Mouse (Mus musculus): Measurements from ENCODE around the gene Brd7. TPM values are rescaled to one million over a fixed set of nuclear protein-coding genes. Genes with fewer than 3 reads are reported as not detected.

Gene Brd7
- total RNA-seq, 2 experiments from 2014 or later, result 57.0 to 58.4 TPM

DNA sequence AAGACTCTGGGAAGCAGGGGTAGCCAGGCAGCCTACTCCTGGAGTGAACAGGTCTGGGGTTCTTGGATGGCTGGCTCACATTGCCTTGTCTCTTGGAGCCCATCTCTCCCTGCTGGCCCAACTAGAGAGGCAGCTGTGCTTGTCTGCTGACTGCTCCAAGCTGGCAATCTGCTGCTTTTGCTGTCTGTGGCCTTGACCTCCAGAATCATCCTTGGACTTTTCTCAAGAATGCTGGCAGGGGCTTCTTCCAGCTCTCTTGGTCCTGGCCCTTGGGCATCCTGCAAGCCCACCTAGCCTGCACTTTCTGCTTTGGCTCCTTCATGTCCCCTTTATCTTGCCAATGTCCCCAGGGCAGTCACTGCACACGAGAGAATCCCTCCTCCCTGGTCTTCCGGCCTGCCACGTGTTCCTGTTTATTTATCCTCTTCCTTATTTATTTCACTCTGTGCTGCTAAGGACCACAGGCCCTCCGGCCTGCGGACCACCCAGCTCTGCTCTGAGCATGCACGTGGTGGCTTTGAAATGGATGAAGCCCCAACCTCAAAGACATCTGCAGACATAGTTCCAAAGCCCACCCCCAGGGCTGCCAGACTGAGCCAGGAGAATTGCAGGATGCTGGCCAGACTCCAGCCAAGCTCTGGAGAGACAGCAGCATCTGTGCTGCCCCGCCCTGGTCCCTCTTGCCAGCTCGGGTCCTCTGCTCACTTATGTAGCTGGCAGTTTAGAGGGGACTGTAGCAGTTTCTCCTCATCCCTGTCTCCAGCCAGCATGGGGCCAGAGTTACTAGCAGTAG, 45.7 kb downstream of the Brd7 start:
- Histone ChIP-seq H3K27ac (no peak overlapping the region), H3K4me3 (no peak overlapping the region)
- DNase-seq (ENCODE audit: low spot score in 2 of 2), result no peak
- TF ChIP-seq CTCF (conservative IDR thresholded peaks at IDR 0.05), result no peak

- DNase-seq (ENCODE audit: low spot score in 2 of 2), result no peak
- Histone ChIP-seq H3K4me3 (no peak overlapping the region), H3K27ac (no peak overlapping the region)
- no peak for TF ChIP-seq CTCF (conservative IDR thresholded peaks at IDR 0.05)
These were observed 46.7 kb downstream of the Brd7 start for GRCm38 (mm10) chr8:88315302-88315701.

- H3K27ac ChIP-seq, result no peak overlapping the region
- no peak for TF ChIP-seq CTCF (conservative IDR thresholded peaks at IDR 0.05)
- no peak overlapping the region for H3K4me3 ChIP-seq
- no peak for DNase-seq (ENCODE audit: low spot score in 2 of 2)
These were observed 48.0 kb downstream of the Brd7 start for GRCm38 (mm10) chr8:88313991-88314390.

GRCm38 (mm10) chr8:88312966-88313365, 49.0 kb downstream of the Brd7 start:
- no peak for DNase-seq (ENCODE audit: low spot score in 2 of 2)
- H3K4me3 ChIP-seq, result no peak overlapping the region
- no peak for TF ChIP-seq CTCF (conservative IDR thresholded peaks at IDR 0.05)
- H3K27ac ChIP-seq, result no peak overlapping the region

GRCm38 (mm10) chr8:88310286-88310685, 51.7 kb downstream of the Brd7 start:
- no peak overlapping the region for H3K27ac ChIP-seq
- no peak for DNase-seq (ENCODE audit: low spot score in 2 of 2)
- no peak for TF ChIP-seq CTCF (conservative IDR thresholded peaks at IDR 0.05)
- no peak overlapping the region for H3K4me3 ChIP-seq

DNA sequence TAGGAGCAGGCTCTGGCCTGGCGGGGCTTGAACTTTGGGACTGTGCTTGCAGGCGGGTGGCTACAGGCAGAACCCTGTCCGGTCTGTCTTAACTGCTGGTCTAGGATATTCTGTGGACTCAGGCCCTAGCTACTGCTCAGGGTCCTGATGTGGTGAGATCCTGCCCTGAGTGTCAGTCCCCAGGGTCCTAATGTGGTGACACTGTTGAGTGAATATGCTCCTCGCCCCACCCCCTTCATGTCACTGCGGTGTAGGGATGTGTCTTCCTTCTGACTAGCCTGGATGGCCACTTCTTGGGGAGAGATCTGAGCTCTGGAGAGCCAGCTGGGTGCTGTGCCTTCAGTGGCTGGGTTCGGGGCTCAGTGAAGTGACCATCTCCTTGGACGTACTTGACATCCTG, 52.1 kb downstream of the Brd7 start:
- Histone ChIP-seq H3K4me3 (no peak overlapping the region), H3K27ac (no peak overlapping the region)
- no peak for DNase-seq (ENCODE audit: low spot score in 2 of 2)
- TF ChIP-seq CTCF (conservative IDR thresholded peaks at IDR 0.05), result no peak

- TF ChIP-seq CTCF (conservative IDR thresholded peaks at IDR 0.05), result no peak
- DNase-seq (ENCODE audit: low spot score in 2 of 2), result no peak
- H3K4me3 ChIP-seq, result no peak overlapping the region
- H3K27ac ChIP-seq, result no peak overlapping the region
These were observed 52.6 kb downstream of the Brd7 start for GRCm38 (mm10) chr8:88309274-88309873.

- Histone ChIP-seq H3K27ac (no peak overlapping the region), H3K4me3 (no peak overlapping the region)
- no peak for TF ChIP-seq CTCF (conservative IDR thresholded peaks at IDR 0.05)
- DNase-seq (ENCODE audit: low spot score in 2 of 2), result no peak
These were observed 54.3 kb downstream of the Brd7 start for GRCm38 (mm10) chr8:88307736-88308135.

DNA sequence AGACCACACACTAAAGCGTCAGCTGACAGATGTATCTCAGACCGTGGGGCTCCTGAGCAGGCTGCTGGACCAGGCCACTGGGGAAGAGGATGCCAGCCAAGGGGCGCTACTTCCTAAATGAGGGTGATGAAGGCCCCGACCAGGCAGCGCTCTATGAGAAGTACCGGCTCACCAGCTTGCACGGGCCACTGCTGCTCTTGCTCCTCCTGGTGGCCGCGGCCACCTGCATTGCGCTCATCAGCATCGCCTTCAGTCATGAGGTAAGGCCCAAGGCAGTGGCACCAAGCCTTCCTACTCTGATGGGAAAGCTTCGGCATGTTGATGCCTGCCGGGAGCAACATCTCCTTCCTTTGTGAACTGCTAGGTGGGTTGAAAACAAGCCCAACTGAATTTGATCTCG, 55.5 kb downstream of the Brd7 start:
- Histone ChIP-seq H3K4me3 (no peak overlapping the region), H3K27ac (no peak overlapping the region)
- peak; percentile 44 for TF ChIP-seq CTCF (conservative IDR thresholded peaks at IDR 0.05)
- no peak for DNase-seq (ENCODE audit: low spot score in 2 of 2)

GRCm38 (mm10) chr8:88305814-88306213, 56.2 kb downstream of the Brd7 start:
- H3K4me3 ChIP-seq, result no peak overlapping the region
- DNase-seq (ENCODE audit: low spot score in 2 of 2), result no peak
- H3K27ac ChIP-seq, result no peak overlapping the region
- no peak for TF ChIP-seq CTCF (conservative IDR thresholded peaks at IDR 0.05)

DNA sequence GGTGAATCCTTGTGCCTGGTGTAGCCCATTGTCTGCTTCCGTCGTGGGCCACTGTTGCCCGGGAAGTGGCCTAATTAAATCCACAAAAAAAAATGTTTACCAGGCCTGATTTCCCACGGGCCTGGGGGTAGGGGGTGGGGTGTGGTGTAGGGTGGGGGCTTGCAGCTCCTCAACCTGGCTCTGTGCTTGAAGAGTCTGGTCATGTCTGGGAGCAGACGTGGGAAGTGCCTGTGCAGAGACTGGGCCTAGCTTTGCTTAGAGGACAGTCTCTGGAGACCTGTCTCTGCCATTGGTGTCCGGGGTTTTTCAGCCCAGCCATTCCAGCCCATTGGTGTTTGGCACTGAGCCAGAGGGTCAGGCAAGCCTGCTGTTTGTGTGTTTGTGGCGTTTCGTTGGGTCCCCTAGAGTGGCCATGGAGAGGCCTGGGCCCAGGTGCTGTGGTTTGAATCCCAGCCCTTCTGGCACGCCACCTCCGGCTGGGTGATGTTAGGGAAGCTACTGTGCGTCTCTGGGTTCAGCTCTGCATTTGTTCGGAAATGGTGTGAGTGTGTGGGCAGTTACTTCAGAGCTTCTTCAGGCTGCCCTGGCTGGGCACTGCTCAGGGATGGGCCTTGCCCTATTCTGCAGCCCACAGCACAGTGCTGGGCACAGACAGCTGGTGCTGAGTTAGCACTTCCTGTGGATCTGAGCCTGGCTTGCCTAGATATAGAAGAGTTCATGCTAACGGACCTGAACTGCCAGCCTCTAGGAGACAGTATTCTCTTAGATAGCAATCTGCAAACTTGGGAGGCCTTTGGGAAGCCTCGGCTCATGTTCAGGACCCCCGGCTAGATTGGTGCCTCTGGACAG, 60.2 kb downstream of the Brd7 start:
- no peak for TF ChIP-seq CTCF (conservative IDR thresholded peaks at IDR 0.05)
- H3K27ac ChIP-seq, result no peak overlapping the region
- DNase-seq (ENCODE audit: low spot score in 2 of 2), result no peak
- H3K4me3 ChIP-seq, result no peak overlapping the region

- DNase-seq (ENCODE audit: low spot score in 2 of 2), result no peak
- H3K4me3 ChIP-seq, result no peak overlapping the region
- no peak for TF ChIP-seq CTCF (conservative IDR thresholded peaks at IDR 0.05)
These were observed 61.9 kb downstream of the Brd7 start for GRCm38 (mm10) chr8:88299907-88300603.

GRCm38 (mm10) chr8:88298733-88299103, 63.3 kb downstream of the Brd7 start:
- no peak for DNase-seq (ENCODE audit: low spot score in 2 of 2)
- no peak overlapping the region for H3K4me3 ChIP-seq
- no peak overlapping the region for H3K27ac ChIP-seq
- TF ChIP-seq CTCF (conservative IDR thresholded peaks at IDR 0.05), result no peak

More at GRCm38 (mm10) chr8:88299907-88300603, 61.9 kb downstream of the Brd7 start:
- H3K27ac ChIP-seq, result no peak overlapping the region

All from layer of hippocampus, adult 2 months (tissue).